ENCODE assay signal across 22 mouse cellular contexts in the genomic region with DNA sequence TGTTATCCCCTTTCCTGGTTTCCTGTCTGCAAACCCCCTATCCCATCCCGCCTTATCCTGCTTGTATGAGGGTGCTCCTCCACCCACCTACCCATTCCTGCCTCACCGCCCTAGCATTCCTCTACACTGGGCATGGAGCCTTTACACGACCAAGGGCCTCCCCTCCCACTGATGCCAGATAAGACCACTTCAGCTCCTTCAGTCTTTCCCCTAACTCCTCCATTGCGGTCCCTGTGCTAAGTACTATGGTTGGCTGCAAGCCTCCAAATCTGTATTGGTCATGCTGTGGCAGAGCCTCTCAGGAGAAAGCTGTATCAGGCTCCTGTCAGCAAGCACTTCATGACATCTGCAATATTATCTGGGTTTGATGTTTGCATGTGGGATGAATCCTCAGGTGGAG. TPM values are rescaled to one million over a fixed set of nuclear protein-coding genes. Genes with fewer than 3 reads are reported as not detected.
A peak's percentile ranks its signal among the peaks of the same experiment; 100 is the strongest.
DNase-seq lines count a peak whose midpoint lies in the region; ATAC-seq and TF ChIP-seq lines count a peak whose summit lies in the region.
"Had no signal": no experiment of that assay in that cellular context is flagged by ENCODE, and none has a peak within 500 bp of the region (broad histone marks: within the 10 kb centered on the region; RNA-seq: fewer than 3 reads in every experiment).

No protein-coding gene starts in this region.

- TF ChIP-seq CTCF in left cerebral cortex, adult 2 months (IDR thresholded peaks at IDR 0.05), result no peak
- TF ChIP-seq CTCF in olfactory bulb, adult 2 months (IDR thresholded peaks at IDR 0.05; ENCODE audit: insufficient read depth, low read depth, low read length), result no peak

- no peak for TF ChIP-seq POLR2A in olfactory bulb, adult 2 months (IDR thresholded peaks at IDR 0.05; ENCODE audit: insufficient read depth, low read depth, low read length)

- peak; percentile 68 for DNase-seq in heart, adult 11 months
- DNase-seq in heart, adult 18-20 months, result no peak
- no peak for DNase-seq in heart, adult 9 months (ENCODE audit: low spot score in 2 of 2)
- no peak for DNase-seq in left cerebral cortex, adult 2 months (ENCODE audit: extremely low spot score in 1 of 2, low spot score in 2 of 2)
- no peak for DNase-seq in left cerebral cortex, adult 11 months (ENCODE audit: low spot score)
- DNase-seq: adrenal gland, postnatal 10 days; cerebellum, adult 11 months; cerebellum, adult 8-10 months; cerebellum, postnatal 14 days; embryo, embryonic 11 days; gastrocnemius, postnatal 10 days; heart, postnatal 14 days had no signal

- ATAC-seq in heart, embryonic 14.5 days (ENCODE audit: insufficient number of reproducible peaks, insufficient read depth, low FRiP score, low read depth), result peak; percentile 21; the same call in 1 of the 2 replicates
- ATAC-seq: forebrain, embryonic 15.5 days; hindbrain, embryonic 16.5 days; inflammation-experienced regulatory T-cells, adult 6 months; intestine, postnatal 0 days had no signal

- intact Hi-C loops in left cerebral cortex, adult 2 months (cut with DNase I), result loop anchor here (5.0 kb wide), 1 partner anchor 41 kb away; a partner anchor contains a TSS

- no peak overlapping the region for H3K9ac ChIP-seq in heart, embryonic 14.5 days (ENCODE audit: low read length)
- H3K9ac ChIP-seq: embryonic facial prominence, embryonic 15.5 days; forebrain, embryonic 15.5 days; hindbrain, embryonic 12.5 days had no signal

- H3K9me3 ChIP-seq in heart, embryonic 14.5 days (ENCODE audit: control insufficient read depth, low read length), result no peaks in the 10 kb centered on the region
- H3K9me3 ChIP-seq: embryonic facial prominence, embryonic 15.5 days; forebrain, embryonic 10.5 days; forebrain, embryonic 15.5 days; hindbrain, embryonic 12.5 days had no signal

- 0 out of 4 replicates have a peak overlapping the region, but pooled peaks of 1 of the 2 experiments have one; percentile 6 for H3K27ac ChIP-seq in heart, embryonic 14.5 days (replicated peaks in 1 of 2; ENCODE audit: control insufficient read depth in 1 of 2, insufficient read depth in 1 of 2, low read depth in 2 of 2, low read length in 2 of 2)
- peak overlapping the region; percentile 62; the same call in 1 of the 2 replicates for H3K27ac ChIP-seq in left cerebral cortex, adult 2 months
- H3K27ac ChIP-seq in olfactory bulb, adult 2 months (ENCODE audit: insufficient read depth, low read depth, low read length), result peak overlapping the region; percentile 33; the same call in 1 of the 2 replicates
- H3K27ac ChIP-seq: embryonic facial prominence, embryonic 15.5 days; forebrain, embryonic 10.5 days; forebrain, embryonic 15.5 days; hindbrain, embryonic 12.5 days had no signal

- no peaks in the 10 kb centered on the region for H3K36me3 ChIP-seq in heart, embryonic 14.5 days (ENCODE audit: control insufficient read depth, insufficient read depth, low read length)

- 12% methylated on average over 4 of the region's 4 CpGs for WGBS in heart, embryonic 14.5 days
- WGBS in olfactory bulb, adult 2 months, result 84% methylated on average over 4 of the region's 4 CpGs

- peaks cover 3 to 14% of the 10 kb centered on the region in 2 experiments for H3K4me1 ChIP-seq in heart, embryonic 14.5 days (ENCODE audit: control insufficient read depth in 2 of 2, insufficient read depth in 2 of 2, low read length in 2 of 2)
- H3K4me1 ChIP-seq in olfactory bulb, adult 2 months (ENCODE audit: control insufficient read depth, insufficient read depth, low read length), result peaks cover 8% of the 10 kb centered on the region; the same call in 1 of the 2 replicates
- H3K4me1 ChIP-seq: embryonic facial prominence, embryonic 15.5 days; forebrain, embryonic 10.5 days had no signal

- no peaks in the 10 kb centered on the region for H3K27me3 ChIP-seq in heart, embryonic 14.5 days (ENCODE audit: control insufficient read depth, insufficient read depth, low read length)
- H3K27me3 ChIP-seq: embryonic facial prominence, embryonic 15.5 days; forebrain, embryonic 15.5 days; hindbrain, embryonic 12.5 days had no signal

- no peak overlapping the region for H3K4me2 ChIP-seq in heart, embryonic 14.5 days (ENCODE audit: low read length)
- H3K4me2 ChIP-seq: embryonic facial prominence, embryonic 15.5 days; forebrain, embryonic 15.5 days; hindbrain, embryonic 12.5 days had no signal

- H3K4me3 ChIP-seq in heart, embryonic 14.5 days (ENCODE audit: control insufficient read depth in 1 of 2, insufficient read depth in 1 of 2, low read depth in 1 of 2, low read length in 2 of 2), result no peak overlapping the region
- no peak overlapping the region for H3K4me3 ChIP-seq in left cerebral cortex, adult 2 months
- H3K4me3 ChIP-seq in olfactory bulb, adult 2 months (ENCODE audit: insufficient read depth, low read depth, low read length), result no peak overlapping the region
- H3K4me3 ChIP-seq: embryonic facial prominence, embryonic 15.5 days; erythroblast, embryonic 14.5 days; forebrain, embryonic 10.5 days; forebrain, embryonic 15.5 days; hindbrain, embryonic 12.5 days had no signal

RNA-seq across cellular contexts. Expression of a gene that starts 42.6 kb away (rescaled TPM):
- total RNA-seq in heart, adult 18-20 months (2021), result 10 to 100 TPM; 37.2 to 37.6 TPM
- 83.7 and 85.2 TPM in 2 replicates for polyA plus RNA-seq in heart, embryonic 14.5 days (2014; fragmentation: Nextera tagmentation; extraction: Ambion mirVana)
- 10 to 100 TPM; 57.1 to 59.0 TPM for total RNA-seq in left cerebral cortex, adult 2 months (2021)
- polyA plus RNA-seq in olfactory bulb, adult 2 months (2012; ENCODE audit: insufficient read depth, insufficient read length, low replicate concordance, missing spikeins), result not detected in 2 replicates
